Mouse (Mus musculus) bone marrow macrophage, adult 2 months (primary cell): ENCODE measurements around the gene Syne3.

Source experiments
- CTCF ChIP-seq: IDR thresholded peaks from 2 replicates; pipeline ENCODE4 v1.5.1; 2012; ENCODE audit warnings: low read depth, mild to moderate bottlenecking, low read length, moderate library complexity
- POLR2A ChIP-seq: IDR thresholded peaks from 2 replicates; pipeline ENCODE4 v1.6.1; 2012; ENCODE audit warnings: mild to moderate bottlenecking, low read depth, low read length, borderline replicate concordance

- TF ChIP-seq CTCF (no peak), POLR2A (no peak)
Observed at GRCm38 (mm10) chr12:104995259-104995876, 14.2 kb downstream of the Syne3 start.
